Mouse (Mus musculus): ENCODE results near the gene Msi2.

The Msi2 gene

DNA sequence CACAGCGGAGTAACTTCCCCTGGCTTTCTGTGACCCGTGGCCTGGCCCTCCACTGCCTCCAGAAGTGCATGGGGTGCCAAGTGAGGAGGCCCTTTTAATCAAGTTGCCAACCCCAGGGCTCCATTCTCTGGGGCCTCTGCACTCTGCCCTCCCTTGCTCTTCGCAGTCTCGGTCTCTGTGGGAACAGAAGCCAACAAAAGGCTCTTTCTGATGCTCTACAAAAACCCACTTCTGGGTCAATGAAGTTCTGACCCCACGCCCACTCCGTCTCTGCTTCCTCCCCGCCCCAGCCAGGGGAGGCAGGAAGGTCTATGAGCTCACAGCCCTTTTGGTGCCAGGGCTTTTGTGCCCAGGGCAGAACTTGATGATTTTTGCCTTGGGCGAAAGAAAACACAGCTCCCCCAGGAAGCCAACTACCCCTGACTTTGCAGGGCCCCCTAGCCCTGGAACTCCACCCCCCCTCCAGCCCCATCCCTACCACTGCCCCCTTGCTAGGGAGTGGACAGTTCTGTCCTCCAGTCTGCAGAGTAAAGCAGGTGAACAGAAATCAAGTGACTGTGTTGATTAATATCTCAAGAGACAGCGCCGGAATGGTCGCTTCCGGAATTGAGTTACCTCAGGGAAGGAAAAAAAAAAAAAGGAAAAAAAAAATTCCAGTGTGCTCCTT is 246.2 kb downstream of the Msi2 start:
- DNase-seq: no peak

DNA sequence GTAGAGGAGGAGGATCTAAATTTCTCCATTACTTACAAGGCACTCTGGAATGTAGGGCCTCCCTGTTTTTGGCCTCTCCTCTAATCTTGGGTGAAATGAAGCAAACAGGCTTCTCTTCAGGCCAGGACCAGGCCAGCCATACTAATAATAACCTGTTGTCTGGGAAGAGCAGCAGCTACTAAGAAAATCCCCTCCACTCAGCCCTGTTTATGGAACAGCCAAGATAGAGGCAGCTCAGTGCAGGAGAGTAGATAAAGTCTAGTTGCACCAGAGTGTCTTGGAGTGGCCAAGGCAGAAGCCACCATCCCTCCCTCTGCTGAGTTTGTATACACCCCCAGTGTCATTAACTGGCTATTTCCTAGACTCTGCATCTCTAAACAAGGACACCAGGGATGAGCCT is 247.7 kb downstream of the Msi2 start:
- DNase-seq: no peak

DNA sequence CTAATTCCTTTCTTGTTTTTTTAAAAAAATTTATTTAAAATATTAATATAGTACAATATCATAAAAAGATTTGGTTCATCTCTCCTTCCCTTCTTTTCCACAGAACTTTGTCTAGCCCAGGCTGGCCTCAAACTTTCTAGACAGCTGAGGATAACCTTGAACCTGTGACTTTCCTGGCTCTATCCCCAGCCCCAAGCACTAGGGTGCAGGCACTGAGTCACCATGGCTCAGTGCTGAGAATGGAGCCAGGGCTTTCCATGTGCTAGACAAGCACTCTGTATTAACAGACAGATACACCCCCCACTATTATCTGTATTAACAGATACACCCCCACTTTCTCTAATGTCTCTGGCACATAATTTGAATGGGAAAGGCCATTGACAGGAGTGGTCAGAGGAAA is 249.3 kb downstream of the Msi2 start:
- DNase-seq: no peak

DNA sequence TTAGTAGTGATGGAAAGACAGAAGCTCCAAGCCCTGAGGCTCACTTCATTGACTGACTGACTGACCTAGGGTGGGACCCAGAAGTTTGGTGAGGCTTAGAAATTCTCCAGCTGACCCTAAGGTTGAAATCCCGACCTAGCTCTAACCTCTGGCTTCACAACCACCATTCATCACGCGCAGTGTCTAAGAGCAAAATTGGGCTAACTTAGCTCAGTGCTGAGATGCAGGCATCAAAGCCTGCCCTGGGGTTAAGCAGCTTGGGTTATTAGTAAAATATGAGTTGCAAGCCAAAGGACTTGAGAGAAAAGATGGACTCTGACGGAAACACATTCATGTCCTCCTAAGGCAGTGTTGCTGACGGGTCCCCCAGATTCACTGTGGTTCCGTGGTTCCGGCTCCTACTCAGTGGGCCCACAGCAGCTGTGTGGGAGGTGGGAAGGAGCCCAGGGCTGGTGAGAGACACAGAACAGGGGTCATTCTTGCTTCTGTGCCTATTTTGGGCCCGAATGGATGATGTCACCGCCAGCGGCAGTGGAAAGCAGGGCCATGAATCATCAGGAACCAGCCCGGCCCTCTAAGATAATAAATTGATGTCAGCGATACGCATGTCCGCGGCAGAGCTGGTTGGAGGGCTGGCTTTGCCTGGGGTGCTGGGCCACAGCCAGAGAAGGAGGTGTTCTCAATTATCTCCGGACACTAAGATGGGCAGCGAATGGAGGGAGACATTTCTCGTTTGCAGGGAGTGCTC is 250.6 kb downstream of the Msi2 start:
- DNase-seq: no peak

DNA sequence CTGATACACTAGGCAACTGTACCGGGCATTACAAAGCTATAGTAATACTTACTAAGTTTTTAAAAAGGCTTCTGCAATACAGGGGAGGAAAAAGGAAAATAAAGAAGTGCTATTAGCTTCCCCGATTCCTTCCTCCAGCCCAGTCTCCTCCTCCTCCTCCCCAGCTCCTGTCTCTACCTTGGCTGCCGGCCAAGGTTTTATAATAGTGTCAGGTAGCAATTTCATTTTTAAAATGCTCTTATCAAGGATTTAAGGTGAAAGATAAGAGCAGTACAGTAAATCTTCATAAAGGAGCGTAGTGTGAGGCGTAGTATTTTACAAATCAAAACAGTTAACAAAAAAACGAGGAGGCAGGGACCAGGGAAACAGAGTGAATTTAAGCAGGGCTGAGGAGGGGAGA is 254.4 kb downstream of the Msi2 start:
- no peak for DNase-seq

DNA sequence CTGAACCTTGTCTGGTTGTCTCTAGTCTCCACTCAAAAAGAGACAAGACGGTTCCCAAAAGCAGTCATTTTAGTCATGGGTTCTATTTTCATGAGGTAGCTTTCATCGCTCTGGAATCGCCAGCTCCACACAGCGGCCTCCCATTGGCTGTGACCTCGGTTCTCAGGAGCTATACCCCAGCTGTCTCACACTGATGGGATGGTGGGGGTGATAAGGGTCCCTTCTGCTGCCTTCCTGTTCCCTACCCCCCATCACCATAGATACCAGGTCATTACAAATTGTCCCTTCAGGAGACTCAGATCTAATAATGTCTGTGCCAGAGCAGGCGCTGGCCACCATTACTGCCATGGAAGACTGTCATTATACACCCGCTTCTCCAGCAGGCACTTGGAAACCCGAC is 255.5 kb downstream of the Msi2 start:
- no peak for DNase-seq

DNA sequence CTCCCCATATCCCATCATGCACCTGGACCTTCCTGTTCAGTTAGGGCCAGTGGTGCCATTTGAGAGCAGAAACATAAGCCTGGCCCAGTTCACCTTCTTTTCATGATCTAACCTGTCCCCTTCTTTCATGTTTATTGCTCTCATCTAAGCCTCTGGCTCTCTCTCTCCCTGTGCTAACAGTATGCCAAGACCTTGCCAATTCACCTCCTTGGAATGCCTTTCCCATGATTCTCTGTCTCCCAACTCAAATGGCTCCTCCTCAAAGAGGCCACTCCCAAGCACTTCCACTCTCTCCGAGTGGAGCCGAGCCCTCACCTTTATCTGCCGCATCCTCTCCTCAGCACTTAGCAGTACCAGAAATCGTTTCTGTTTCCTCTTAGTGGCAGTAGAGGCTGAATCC is 256.7 kb downstream of the Msi2 start:
- DNase-seq: no peak

DNA sequence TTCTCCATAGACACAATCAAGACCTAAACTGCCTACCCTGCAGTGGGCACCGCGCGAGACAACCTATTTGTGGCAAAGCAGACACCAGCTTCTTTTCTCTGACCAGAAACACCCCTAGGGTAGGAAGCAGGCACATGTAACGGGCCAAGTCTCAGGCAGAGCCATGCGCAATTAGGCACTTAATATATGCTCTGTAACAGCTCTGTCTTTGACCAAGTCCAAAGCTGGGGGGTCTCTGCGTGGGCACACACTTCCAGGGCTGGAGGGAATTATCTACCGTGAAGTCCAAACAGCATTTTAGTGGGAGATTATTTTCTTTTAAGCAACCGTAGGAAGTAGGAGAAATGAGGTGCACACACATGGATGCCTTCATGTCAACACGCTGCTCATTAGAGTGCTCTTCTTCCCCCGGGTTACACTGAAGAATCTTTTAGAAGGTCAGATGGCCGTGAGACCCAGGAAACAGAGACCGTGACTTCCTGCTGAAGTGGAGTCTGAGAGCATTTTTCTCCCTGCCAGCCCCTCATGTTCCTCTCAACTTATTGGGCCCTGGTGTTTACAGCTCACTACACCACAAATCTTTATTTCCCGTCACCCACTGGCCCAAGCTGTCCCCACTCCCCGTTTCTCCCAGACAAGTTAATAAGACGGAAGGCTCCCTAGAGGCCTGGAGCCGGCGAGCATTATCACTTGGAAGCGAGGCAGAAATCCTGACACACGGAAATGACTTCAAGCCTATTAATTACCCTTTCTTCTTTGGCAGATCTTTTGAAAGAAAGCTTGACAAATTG is 258.2 kb downstream of the Msi2 start:
- no peak for DNase-seq

DNA sequence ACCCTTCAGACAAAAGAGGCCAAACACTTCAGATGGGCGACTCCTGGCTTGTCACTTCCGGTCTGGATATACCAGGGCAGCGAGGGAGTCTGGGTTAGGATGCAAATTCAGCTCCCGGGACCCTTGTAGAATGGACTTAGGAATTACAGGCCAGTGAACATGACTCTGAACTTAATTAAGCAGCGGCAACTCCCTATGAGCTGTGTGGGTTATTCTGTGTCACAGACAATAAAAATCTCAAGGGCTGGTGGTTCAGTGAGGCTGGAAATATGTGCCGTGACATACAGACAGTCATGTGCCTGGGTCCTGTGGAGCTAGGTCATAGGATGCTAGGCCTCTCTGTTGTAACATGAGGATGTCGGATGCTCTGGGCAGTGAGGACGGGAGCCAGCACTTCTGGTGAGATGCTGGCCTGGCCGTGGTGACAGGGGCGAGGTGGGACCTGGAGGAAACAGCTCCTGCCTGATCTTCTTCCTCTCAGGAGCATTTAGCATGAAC is 261.0 kb downstream of the Msi2 start:
- DNase-seq: no peak

DNA sequence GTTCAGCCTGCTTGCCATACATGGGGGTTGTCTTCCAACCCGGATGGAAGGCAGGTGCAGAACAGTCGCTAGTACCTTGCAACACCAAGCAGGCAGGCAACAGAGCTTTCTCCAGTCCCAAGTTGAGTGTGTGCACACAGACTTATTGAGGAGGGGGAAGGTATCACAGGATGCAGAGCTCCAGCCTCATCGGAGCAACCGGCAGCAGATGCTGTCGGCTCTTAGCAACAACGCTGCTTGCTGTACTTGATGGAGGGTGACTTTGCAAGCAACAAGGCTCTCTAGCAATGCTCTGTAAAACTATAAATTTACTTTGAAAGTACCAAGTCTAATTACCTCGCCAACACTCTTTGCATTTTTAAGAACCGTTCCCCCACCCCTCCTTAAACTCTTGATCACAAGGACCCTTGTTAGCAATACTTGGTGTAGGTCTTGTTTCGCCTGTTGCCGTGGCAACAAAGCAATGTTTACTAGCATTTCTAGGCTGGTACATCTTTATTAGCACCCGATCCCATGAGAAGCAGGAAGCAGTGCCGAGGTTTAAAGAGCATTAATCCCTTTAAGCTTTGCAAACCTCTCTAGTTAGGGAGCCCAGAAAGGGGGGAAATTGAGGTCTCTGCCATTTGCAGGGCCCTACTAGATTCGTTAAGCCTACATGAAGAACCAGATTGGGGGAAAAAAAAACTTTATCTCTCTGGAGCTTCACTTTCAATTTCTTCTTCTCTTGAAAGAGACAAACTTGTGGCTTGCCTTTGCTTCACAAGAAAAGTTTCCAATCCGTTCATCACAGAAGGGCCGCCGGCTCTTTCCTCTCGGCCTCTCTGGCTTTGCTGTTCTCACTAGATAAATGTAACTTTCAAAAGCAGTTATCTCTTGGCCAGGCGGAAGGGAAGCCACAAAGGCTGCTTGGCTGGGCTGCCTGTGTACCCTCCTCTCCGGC is 263.2 kb downstream of the Msi2 start:
- DNase-seq: peak in 1 of 2 experiments; percentile 15

DNA sequence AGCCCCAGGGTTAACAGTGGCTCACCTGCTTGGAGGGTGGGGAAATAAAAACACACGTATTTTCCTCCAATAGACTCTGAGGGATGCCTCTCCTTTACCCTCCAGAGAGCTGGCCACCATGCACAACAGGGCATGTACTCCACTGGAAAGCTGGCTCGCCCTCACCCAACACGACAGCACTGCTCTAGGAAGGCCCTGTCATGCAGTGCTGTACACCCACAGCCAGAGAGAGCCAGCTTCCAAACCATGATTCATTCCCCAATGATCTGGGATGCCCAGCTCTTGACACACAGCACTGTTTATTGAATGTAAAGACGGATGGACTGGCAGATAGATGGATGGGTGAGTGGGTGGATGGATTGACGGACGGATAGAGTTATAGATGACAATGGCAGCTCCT is 269.1 kb downstream of the Msi2 start:
- DNase-seq: no peak

DNA sequence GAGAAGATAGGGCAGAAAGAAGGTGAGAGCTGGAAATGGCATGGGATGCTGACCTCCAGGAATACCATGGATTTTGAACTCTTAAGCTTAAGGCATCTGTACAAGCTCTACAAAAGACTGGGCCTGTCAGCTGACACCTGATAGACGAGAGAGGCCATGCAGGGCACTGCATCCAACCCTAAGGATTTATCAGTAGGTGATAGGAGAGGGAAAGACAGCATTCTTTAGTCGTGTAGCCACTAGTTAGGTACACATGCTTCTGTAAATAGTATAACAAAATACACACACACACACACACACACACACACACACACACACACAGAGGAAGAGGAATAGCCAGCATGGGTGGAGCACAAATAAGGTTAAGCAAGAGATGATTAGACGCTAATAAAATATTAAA is 269.7 kb downstream of the Msi2 start:
- DNase-seq: no peak

DNA sequence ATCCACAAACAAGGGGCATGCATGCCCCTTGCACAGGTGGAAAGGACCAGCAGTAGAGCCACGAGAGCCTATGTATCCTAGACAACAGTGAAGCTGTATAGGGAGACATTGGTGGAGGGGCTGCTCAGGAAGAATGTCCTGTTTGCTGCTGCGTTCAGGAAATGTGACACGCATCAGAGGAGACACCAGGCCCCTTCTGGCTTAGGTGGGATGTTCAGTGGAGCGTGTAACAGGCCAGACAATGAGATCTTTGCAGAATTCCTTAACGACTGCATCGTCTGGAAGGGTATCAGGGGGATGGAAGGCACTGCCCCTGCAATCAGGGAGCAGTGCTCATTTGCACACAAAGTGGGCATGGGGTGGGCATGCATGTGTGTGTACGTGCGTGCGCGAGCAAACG is 271.0 kb downstream of the Msi2 start:
- DNase-seq: no peak

DNA sequence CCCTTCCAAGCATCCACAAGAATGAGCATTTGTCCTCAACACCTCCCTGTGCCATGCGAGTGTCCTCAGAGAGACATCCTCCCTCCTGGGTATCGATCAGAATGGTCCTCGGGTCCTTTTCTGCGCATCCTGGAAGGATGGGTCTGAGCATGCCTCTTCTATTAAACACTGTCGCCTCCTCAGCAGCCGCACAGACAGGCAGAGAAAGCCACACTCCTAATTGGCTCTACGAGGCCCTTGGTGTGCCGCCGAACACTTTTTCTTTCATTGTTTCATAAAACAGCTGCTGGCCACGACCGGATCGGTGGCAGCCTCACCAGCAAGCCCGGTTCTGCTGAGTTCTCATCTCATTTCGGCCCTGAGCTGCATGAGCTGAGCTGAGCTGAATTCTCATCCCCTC is 274.4 kb downstream of the Msi2 start:
- no peak for DNase-seq

DNA sequence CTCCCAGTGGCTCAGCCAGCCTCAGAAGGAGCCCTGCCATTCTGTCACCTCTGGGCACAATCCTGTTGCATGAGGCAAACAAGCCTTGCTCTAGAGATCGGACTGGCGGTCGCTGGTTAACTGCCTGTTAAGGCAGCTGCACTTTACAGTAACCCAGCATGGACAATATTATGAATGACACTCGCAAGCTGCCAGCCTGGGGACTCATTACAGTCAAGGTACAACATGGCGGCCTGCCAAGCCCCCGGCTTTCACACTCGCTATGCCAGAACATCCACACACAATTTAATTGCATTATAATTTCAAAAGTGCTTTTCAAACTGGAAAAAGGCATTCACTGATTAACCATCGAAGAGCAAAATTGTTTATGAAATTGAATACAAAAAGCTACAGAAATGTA is 275.0 kb downstream of the Msi2 start:
- no peak for DNase-seq

DNA sequence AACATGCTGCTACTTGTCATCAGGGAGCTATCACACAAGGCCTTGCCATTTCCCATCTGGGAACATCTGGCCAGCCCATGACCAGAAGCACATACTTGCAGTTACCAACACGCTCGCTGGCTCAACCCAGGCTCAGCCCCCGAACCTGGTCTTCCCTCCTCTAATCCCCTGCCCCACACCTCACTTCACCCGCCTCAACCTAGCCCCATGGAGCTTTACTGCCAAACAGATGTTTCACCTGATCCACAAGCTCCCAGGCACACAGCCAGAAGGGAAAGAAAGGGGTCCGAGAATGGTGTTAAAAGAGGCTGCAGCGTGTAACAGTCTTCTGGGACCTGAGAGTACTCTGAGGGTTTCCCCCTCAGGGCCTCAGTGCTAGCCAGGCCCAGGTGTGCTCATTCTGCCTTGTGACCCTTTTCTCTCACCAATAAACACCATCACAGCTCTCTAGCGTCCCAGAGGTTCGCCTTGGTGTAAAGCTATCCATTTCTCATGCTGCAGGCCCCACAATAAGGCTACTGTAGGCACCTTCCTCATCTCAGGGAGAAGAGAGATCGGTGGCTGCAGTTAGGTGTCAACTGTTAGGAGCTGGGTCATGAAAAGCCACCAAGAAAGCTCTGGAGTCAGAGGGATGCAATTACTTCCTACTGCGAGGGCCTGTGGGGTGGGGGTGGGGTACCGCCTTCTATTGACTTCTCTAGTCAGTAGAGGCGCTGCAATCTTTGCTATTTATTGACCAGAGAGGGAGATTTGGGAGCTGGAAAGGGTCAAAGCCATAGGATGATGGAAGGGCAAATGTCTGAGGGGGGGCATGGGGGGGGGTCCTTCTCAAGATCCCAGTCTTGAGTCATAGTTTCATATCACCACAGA is 276.2 kb downstream of the Msi2 start:
- no peak for DNase-seq

DNA sequence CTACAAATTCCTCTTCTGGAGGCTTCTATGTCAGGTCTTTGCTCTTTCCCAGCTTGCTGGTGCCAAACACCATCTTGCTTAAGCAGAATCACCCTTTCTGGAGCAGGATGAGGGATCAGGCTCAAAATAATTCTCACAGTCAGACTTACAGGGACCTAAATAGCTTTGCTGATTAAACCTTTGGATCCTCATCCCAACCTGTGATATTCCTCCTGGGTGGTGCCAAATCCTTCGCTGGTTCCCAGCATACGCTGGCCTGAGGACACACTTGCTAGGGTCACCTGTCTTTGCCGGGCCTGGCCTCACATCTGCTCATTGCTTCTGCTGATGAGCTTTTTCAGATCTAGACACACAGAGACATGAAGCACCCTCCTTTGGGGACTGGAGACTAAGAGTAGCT is 279.7 kb downstream of the Msi2 start:
- DNase-seq: no peak

DNA sequence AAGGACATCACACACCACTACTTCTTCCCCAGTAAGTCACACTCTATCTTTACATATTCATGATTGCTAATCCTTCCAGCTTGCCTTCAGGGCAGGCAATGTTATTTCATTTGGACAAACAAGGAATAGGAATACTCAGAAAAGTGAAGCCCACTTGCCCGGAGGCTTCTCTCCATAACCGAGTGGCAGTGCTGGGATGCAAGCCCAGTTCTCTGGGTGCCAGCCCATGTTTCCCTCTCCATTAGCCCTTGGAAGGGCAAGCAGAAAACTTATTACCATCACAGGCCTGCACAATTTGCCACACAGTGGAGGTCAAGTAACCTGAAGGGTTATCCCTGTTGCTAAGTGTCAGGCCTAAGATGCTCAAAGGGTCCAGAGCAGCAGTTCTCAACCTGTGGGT is 281.7 kb downstream of the Msi2 start:
- no peak for DNase-seq

DNA sequence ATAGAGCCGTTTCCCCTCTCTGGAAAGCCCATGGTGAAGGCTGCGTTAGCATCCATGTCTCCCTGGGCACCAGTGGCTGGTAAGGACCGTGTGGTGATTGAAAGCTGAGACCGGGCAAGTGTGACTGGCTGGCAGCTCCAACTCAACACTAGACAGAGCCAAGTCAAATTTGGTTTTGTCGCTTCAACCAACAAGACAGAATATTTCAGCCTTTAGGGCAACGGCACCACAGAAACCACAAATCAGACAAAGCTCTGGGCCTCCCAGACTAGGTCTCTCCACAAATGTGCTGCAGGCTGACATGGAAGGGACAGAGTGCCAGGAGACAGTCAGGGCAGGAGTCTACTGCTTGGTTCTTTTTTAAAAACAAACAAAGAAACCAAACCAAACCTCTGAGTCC is 282.8 kb downstream of the Msi2 start:
- DNase-seq: no peak

DNA sequence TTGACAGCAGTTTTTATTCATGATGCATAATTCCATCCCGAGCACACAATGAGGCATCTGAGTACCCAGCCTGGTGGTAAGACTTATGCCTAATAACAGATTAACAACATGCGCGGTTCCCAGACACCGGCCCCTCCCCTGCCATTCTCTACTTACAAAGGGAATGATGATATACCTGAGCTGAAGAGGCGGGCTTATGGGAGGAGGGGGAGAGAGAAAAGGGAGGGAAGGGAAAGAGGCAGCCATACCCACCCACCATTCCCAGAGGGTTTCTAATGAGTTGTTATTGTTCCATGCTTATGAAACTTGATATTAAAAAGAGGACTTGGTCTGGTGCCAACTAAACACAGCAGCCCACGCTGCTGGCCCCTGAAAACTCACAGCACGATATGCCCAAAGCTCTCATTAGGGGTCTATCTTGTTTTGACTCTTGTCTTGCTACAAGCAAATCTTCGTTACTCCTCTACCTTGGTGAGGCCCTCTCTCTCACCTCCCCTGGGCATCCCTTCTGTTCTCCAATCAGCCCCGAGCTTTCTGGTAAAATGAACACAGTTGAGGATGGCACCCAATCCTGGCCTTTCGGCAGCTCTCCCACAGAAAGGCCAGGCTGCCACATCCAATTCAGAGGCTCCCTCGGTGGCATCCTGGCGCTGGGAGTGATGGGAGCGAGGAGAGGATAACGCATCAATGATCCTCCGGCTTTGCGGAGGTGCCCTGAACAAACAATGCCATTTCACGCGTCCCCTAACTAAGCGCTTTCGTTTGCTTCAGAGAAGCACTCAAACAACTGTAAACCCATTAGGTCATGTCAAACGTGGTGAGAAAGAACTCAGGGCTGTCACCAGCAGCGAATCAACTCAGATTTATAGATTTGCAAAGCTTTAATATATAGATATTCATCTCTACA is 286.7 kb downstream of the Msi2 start:
- no peak for DNase-seq

DNA sequence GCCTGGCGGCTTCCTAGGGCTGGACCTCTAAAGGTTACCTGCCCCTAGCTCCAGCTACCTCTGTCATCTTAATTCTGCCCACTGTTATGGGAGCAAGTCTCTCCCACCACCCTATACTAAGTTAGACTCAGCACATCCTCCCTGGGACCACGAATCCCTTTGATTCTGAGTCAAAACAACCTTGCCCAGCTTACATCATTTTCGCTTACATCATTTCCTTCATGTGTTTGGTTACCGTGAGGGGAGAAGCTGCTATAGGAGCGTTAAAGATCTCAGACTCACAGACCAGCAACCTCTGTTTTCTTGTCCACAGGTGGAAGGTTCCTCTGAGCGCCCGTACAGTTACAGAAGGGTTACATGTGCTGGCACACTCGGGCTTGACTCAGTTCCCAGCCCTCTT is 288.0 kb downstream of the Msi2 start:
- no peak for DNase-seq
